Mouse (Mus musculus) heart, adult 2 months (tissue): ENCODE data around the gene Cacna1d. TPM values are rescaled to one million over a fixed set of nuclear protein-coding genes. Genes with fewer than 3 reads are reported as not detected.

Experiments used
- DNase-seq, 2 experiments: peaks; one replicate each; pipeline ENCODE4 v3.0.0; 2021
- H3K27ac ChIP-seq: fragments of 200-600 bp; 2 replicates; pipeline ENCODE4 v1.8.1; 2022
- H3K27me3 ChIP-seq: fragments of 200-500 bp; 2 replicates; pipeline ENCODE4 v1.6.1; 2012; ENCODE audit warnings: mild to moderate bottlenecking, low read length, inconsistent platforms, mixed read lengths; ENCODE audit not compliant: control insufficient read depth, insufficient read depth
- H3K36me3 ChIP-seq: fragments of 200-500 bp; 2 replicates; pipeline ENCODE4 v1.6.1; 2012; ENCODE audit warnings: low read length, inconsistent platforms; ENCODE audit not compliant: control insufficient read depth, insufficient read depth
- H3K4me1 ChIP-seq: fragments of 200-500 bp; 2 replicates; pipeline ENCODE4 v1.6.1; 2011; ENCODE audit warnings: low read length; ENCODE audit not compliant: control insufficient read depth, insufficient read depth
- H3K4me3 ChIP-seq: fragments of 200-600 bp; 2 replicates; pipeline ENCODE4 v1.8.1; 2022
- H3K79me2 ChIP-seq: fragments of 200-500 bp; replicated peaks from 2 replicates; pipeline ENCODE4 v1.6.1; 2012; ENCODE audit warnings: mild to moderate bottlenecking, inconsistent platforms, low read length, moderate library complexity, mixed read lengths; ENCODE audit not compliant: control insufficient read depth, insufficient read depth
- H3K9ac ChIP-seq: fragments of 200-500 bp; 2 replicates; pipeline ENCODE4 v1.6.1; 2012; ENCODE audit warnings: low read depth, mild to moderate bottlenecking, control low read depth, inconsistent platforms, low read length, mixed read lengths
- CTCF ChIP-seq: fragments of 200-600 bp; IDR thresholded peaks from 2 replicates; pipeline ENCODE4 v1.8.1; 2022; ENCODE audit warnings: antibody characterized with exemption, mild to moderate bottlenecking, moderate library complexity
- EP300 ChIP-seq: fragments of 200-500 bp; IDR thresholded peaks from 2 replicates; pipeline ENCODE4 v1.6.1; 2011; ENCODE audit warnings: low read depth, low read length, control low read depth; ENCODE audit not compliant: insufficient read depth
- POLR2A ChIP-seq: fragments of 200-500 bp; IDR thresholded peaks from 2 replicates; pipeline ENCODE4 v1.6.1; 2011; ENCODE audit warnings: mild to moderate bottlenecking, low read depth, low read length, control low read depth; ENCODE audit not compliant: insufficient read depth
- WGBS: fragments of 180-500 bp; shearing (Covaris S2); methylation state at CpG from one replicate; pipeline ENCODE4 v1.1.7; 2018; 5-methylcytosine and 5-hydroxymethylcytosine counted together
- intact Hi-C: fragments of 180-260 bp; cut with DNase I; formaldehyde crosslinking; loops from one replicate; pipeline ENCODE4 v1.15.1; 2025
- polyA plus RNA-seq: library from polyadenylated mRNA; depleted of rRNA; stranded (reverse); fragments of >200 nt; gene quantifications from 2 replicates; pipeline ENCODE4 v1.2.3, GENCODE M21; 2012
- total RNA-seq, 2 experiments: library from RNA; stranded (reverse); gene quantifications; 2 replicates each; pipeline ENCODE4 v1.2.3; 2021

Gene Cacna1d
- total and polyA plus RNA-seq, 3 experiments, result 1.3 to 3.0 (median 2.1) TPM

- H3K27me3 ChIP-seq, result no peaks in the 10 kb centered on the region
- no peaks in the 10 kb centered on the region for H3K79me2 ChIP-seq
- 84% methylated on average over 6 of the region's 6 CpGs for WGBS
- TF ChIP-seq POLR2A (no peak), EP300 (no peak), CTCF (no peak)
- no peak for DNase-seq
- no peaks in the 10 kb centered on the region for H3K4me1 ChIP-seq
- H3K27ac ChIP-seq, result no peak overlapping the region
- intact Hi-C loops, result no loop called here
- no peak overlapping the region for H3K4me3 ChIP-seq
- H3K9ac ChIP-seq, result no peak overlapping the region
- no peaks in the 10 kb centered on the region for H3K36me3 ChIP-seq
These were observed 385.7 kb downstream of the Cacna1d start for GRCm38 (mm10) chr14:30105551-30105950.

- Histone ChIP-seq H3K9ac (no peak overlapping the region), H3K4me1 (no peaks in the 10 kb centered on the region), H3K4me3 (no peak overlapping the region), H3K27ac (no peak overlapping the region), H3K27me3 (no peaks in the 10 kb centered on the region), H3K36me3 (no peaks in the 10 kb centered on the region), H3K79me2 (no peaks in the 10 kb centered on the region)
- no peak for TF ChIP-seq EP300
- TF ChIP-seq CTCF, result no peak
- TF ChIP-seq POLR2A, result no peak
- no peak for DNase-seq
- intact Hi-C loops, result no loop called here
- WGBS, result 49% methylated on average over 8 of the region's 8 CpGs
These were observed 387.2 kb downstream of the Cacna1d start for GRCm38 (mm10) chr14:30103946-30104536.

- TF ChIP-seq CTCF, result peak; percentile 48
- TF ChIP-seq EP300, result no peak
- no peaks in the 10 kb centered on the region for H3K4me1 ChIP-seq
- intact Hi-C loops, result no loop called here
- no peaks in the 10 kb centered on the region for H3K79me2 ChIP-seq
- H3K36me3 ChIP-seq, result no peaks in the 10 kb centered on the region
- H3K27ac ChIP-seq, result no peak overlapping the region
- no peak overlapping the region for H3K9ac ChIP-seq
- no peak overlapping the region for H3K4me3 ChIP-seq
- DNase-seq, result no peak
- H3K27me3 ChIP-seq, result no peaks in the 10 kb centered on the region
- 52% methylated on average over 5 of the region's 5 CpGs for WGBS
These were observed 394.0 kb downstream of the Cacna1d start for GRCm38 (mm10) chr14:30097239-30097638.

GRCm38 (mm10) chr14:30092426-30092825 lies 398.8 kb downstream of the Cacna1d start:
- Histone ChIP-seq H3K27me3 (no peaks in the 10 kb centered on the region), H3K27ac (no peak overlapping the region), H3K4me3 (no peak overlapping the region), H3K79me2 (no peaks in the 10 kb centered on the region), H3K36me3 (no peaks in the 10 kb centered on the region), H3K9ac (no peak overlapping the region), H3K4me1 (no peaks in the 10 kb centered on the region)
- intact Hi-C loops, result no loop called here
- 53% methylated on average over 4 of the region's 4 CpGs for WGBS
- no peak for DNase-seq
- TF ChIP-seq EP300, result no peak
- TF ChIP-seq CTCF, result no peak
- no peak for TF ChIP-seq POLR2A

GRCm38 (mm10) chr14:30092021-30092420 lies 399.2 kb downstream of the Cacna1d start:
- no peak for DNase-seq
- Histone ChIP-seq H3K4me1 (no peaks in the 10 kb centered on the region), H3K9ac (no peak overlapping the region), H3K4me3 (no peak overlapping the region), H3K36me3 (no peaks in the 10 kb centered on the region), H3K27ac (no peak overlapping the region), H3K79me2 (no peaks in the 10 kb centered on the region), H3K27me3 (no peaks in the 10 kb centered on the region)
- intact Hi-C loops, result no loop called here
- TF ChIP-seq POLR2A, result no peak
- TF ChIP-seq EP300, result no peak
- no peak for TF ChIP-seq CTCF
- WGBS, result 60% methylated on average over 2 of the region's 2 CpGs

GRCm38 (mm10) chr14:30079729-30080128 lies 411.5 kb downstream of the Cacna1d start:
- H3K4me3 ChIP-seq, result no peak overlapping the region
- H3K36me3 ChIP-seq, result no peaks in the 10 kb centered on the region
- WGBS, result 94% methylated on average over 4 of the region's 4 CpGs
- H3K79me2 ChIP-seq, result no peaks in the 10 kb centered on the region
- no peak for TF ChIP-seq CTCF
- no peak for TF ChIP-seq EP300
- H3K9ac ChIP-seq, result no peak overlapping the region
- no peaks in the 10 kb centered on the region for H3K4me1 ChIP-seq
- intact Hi-C loops, result no loop called here
- DNase-seq, result no peak
- H3K27me3 ChIP-seq, result no peaks in the 10 kb centered on the region
- no peak overlapping the region for H3K27ac ChIP-seq
